Mouse (Mus musculus): Measurements from ENCODE around the gene Olfr867. TPM values are rescaled to one million over a fixed set of nuclear protein-coding genes. Genes with fewer than 3 reads are reported as not detected.

Gene Olfr867
- polyA plus RNA-seq (2012; rRNA removed; ENCODE audit: low replicate concordance): not detected in 2 replicates

GRCm38 (mm10) chr9:20057462-20057861, at the start of gene Olfr867:
Gene Olfr867, minus strand, starts transcription at chr9:20057562.

GRCm38 (mm10) chr9:20098326-20098725, 41.0 kb upstream of the Olfr867 start, which contains the start of gene Olfr868:
Gene Olfr868, plus strand, starts transcription at chr9:20098626.

GRCm38 (mm10) chr9:20027935-20028334, 29.4 kb downstream of the Olfr867 start, which contains the start of gene Olfr866:
Gene Olfr866, minus strand, starts transcription at chr9:20028035.

Other genes with a start within 250 kb of the Olfr867 start
- not detected in 2 replicates for gene Olfr860, start 207.8 kb downstream of the Olfr867 start, polyA plus RNA-seq (2012; rRNA removed; ENCODE audit: low replicate concordance)
- not detected in 2 replicates for gene Olfr862, start 169.6 kb downstream of the Olfr867 start, polyA plus RNA-seq (2012; rRNA removed; ENCODE audit: low replicate concordance)
- not detected in 2 replicates for gene Olfr77, start 140.7 kb downstream of the Olfr867 start, polyA plus RNA-seq (2012; rRNA removed; ENCODE audit: low replicate concordance)
- not detected in 2 replicates for gene Olfr866, start 29.5 kb downstream of the Olfr867 start, polyA plus RNA-seq (2012; rRNA removed; ENCODE audit: low replicate concordance)
- gene Olfr868, start 41.1 kb upstream of the Olfr867 start, polyA plus RNA-seq (2012; rRNA removed; ENCODE audit: low replicate concordance): not detected in 2 replicates
- not detected in 2 replicates for gene Olfr869, start 71.4 kb upstream of the Olfr867 start, polyA plus RNA-seq (2012; rRNA removed; ENCODE audit: low replicate concordance)
- not detected in 2 replicates for gene Olfr870, start 116.5 kb upstream of the Olfr867 start, polyA plus RNA-seq (2012; rRNA removed; ENCODE audit: low replicate concordance)
- gene Olfr871, start 154.6 kb upstream of the Olfr867 start, polyA plus RNA-seq (2012; rRNA removed; ENCODE audit: low replicate concordance): not detected in 2 replicates
- not detected in 2 replicates for gene Olfr872, start 179.6 kb upstream of the Olfr867 start, polyA plus RNA-seq (2012; rRNA removed; ENCODE audit: low replicate concordance)
- not detected in 2 replicates for gene Olfr39, start 224.8 kb upstream of the Olfr867 start, polyA plus RNA-seq (2012; rRNA removed; ENCODE audit: low replicate concordance)
- gene Olfr873, start 241.0 kb upstream of the Olfr867 start, polyA plus RNA-seq (2012; rRNA removed; ENCODE audit: low replicate concordance): not detected in 2 replicates